Mouse (Mus musculus) ES-Bruce4 (cell line): ENCODE measurements at regions not wholly inside any gene's neighbourhood (a gene's known extent, or its start where the extent isn't known, plus 50 kb on each side); places are given as distances from the start of the nearest gene placed in this dataset.
"Not testable (repeated sequence)": the region's sequence is repeated elsewhere in the genome, so short reads cannot be mapped to it uniquely, and the experiment has no call there.

Experiments used
- H3K27ac ChIP-seq: 2 replicates; pipeline ENCODE4 v1.5.1; 2012; ENCODE audit warnings: low read length, inconsistent platforms; ENCODE audit not compliant: insufficient read depth
- H3K27me3 ChIP-seq: 2 replicates; pipeline ENCODE4 v1.6.1; 2012; ENCODE audit warnings: mild to moderate bottlenecking, low read length, inconsistent platforms; ENCODE audit not compliant: control insufficient read depth, poor library complexity, insufficient read depth, severe bottlenecking
- H3K36me3 ChIP-seq: 2 replicates; pipeline ENCODE4 v1.6.1; 2012; ENCODE audit warnings: inconsistent platforms, mild to moderate bottlenecking, low read length, moderate library complexity; ENCODE audit not compliant: control insufficient read depth, poor library complexity, insufficient read depth, severe bottlenecking
- H3K4me1 ChIP-seq: one replicate; pipeline ENCODE4 v1.8.1; 2011; ENCODE audit warnings: low read length; ENCODE audit not compliant: control insufficient read depth, insufficient read depth
- H3K4me3 ChIP-seq: 2 replicates; pipeline ENCODE4 v1.5.1; 2011; ENCODE audit warnings: low read depth, mild to moderate bottlenecking, low read length
- H3K9ac ChIP-seq: 2 replicates; pipeline ENCODE4 v1.6.1; 2012; ENCODE audit warnings: low read depth, mild to moderate bottlenecking, inconsistent platforms; ENCODE audit not compliant: poor library complexity, severe bottlenecking
- H3K9me3 ChIP-seq: replicated peaks from 2 replicates; pipeline ENCODE4 v1.6.1; 2012; ENCODE audit warnings: mild to moderate bottlenecking, low read length, inconsistent platforms; ENCODE audit not compliant: control insufficient read depth, poor library complexity, insufficient read depth, severe bottlenecking
- CTCF ChIP-seq: IDR thresholded peaks from one replicate; pipeline ENCODE4 v1.8.1; 2011; ENCODE audit warnings: low read depth, low read length
- EP300 ChIP-seq: IDR thresholded peaks from 2 replicates; pipeline ENCODE4 v1.6.1; 2011; ENCODE audit warnings: low read depth, low read length; ENCODE audit not compliant: insufficient read depth
- POLR2A ChIP-seq: IDR thresholded peaks from one replicate; pipeline ENCODE4 v1.8.1; 2011; ENCODE audit warnings: low read length; ENCODE audit not compliant: insufficient read depth

DNA sequence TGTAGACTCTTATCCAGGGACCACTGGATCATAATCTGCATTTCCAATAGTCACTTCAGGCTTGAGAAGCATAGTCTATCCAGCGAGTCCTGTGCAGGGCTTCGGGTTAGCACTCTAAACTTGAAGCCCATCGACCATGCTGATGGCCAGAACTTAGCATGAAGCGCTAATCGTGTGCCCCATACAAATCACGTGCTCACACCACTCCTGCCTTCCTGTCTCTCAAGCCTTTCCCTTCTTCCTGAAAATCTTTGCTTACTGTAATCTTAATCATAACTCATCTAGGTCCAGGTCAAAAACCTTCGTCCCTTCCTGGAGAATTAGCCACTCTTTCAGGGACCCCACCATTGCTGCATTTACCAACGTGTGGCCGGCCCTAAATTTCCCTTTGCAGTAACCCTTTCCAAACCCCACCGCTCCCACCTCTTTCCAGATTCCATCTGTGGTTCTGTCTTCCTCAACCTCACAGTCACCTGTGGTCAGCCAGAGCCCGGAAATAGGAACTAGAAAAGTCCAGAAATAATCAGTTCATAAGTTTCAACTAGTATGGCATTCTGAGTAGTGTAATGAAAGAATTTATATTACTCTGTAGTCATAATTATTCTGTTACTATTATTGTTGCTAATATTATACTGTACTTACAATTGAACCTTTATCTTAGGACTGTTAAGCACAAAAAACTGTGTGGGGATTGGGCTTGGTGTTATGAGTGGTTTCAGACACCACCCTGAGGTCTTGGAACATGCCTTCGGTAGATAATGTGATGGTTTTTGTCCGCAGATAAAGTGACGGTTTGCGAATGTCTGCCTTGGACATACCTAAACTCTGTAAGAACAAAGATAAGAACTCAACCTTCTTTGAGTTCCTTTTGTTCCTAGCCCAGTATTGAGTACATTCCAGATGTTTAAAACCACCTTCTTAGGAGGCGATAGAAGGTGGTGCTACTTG is 57.3 kb upstream of the Slc1a3 start:
- Histone ChIP-seq H3K36me3 (no peaks in the 10 kb centered on the region), H3K4me3 (no peak overlapping the region), H3K27me3 (no peaks in the 10 kb centered on the region), H3K27ac (no peak overlapping the region), H3K9ac (no peak overlapping the region), H3K9me3 (peaks cover 5% of the 10 kb centered on the region; the same call in 1 of the 2 replicates), H3K4me1 (no peaks in the 10 kb centered on the region)
- no peak for TF ChIP-seq EP300
- no peak for TF ChIP-seq CTCF
- TF ChIP-seq POLR2A = no peak

DNA sequence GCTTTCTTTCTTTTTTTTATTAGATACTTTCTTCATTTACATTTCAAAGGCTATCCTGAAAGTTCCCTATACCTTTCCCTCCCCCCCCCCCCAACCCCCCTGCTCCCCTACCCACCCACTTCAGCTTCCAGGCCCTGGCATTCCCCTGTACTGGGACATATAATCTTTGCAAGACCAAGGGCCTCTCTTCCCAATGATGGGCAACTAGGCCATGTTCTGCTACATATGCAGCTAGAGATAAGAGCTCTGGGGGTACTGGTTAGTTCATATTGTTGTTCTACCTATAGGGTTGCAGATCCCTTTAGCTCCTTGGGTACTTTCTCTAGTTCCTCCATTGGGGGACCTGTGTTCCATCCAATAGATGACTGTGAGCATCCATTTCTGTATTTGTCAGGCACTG is 55.6 kb upstream of the Slc1a3 start:
- not testable (repeated sequence) for H3K27me3 ChIP-seq, H3K4me3 ChIP-seq, H3K4me1 ChIP-seq, H3K36me3 ChIP-seq, H3K9me3 ChIP-seq, H3K9ac ChIP-seq, H3K27ac ChIP-seq

DNA sequence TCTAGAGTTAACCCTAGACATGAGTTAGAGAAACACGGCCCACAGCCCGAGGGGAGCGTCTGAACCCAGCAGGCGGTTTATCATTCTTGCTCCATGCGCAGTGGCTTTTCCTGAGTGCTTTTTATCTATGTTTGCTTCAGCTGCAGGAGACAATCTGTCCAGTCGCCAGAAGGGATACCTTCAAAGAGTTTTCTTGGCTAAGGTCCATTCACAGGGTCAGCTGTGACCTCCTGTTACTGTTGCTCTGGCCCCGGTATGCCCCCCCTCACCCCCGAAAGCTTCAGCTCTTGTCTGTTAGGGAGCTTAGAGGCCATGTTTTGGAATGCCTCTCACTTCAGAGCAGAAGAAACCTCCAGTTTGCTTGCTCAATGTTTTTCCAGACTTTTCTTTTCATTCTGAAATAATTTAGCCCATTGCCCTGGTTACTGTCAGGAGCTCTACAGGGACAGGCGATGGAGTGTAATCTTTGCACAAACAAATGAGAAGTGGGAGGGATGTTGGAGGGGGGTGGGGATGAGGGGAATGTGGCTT is 51.2 kb upstream of the Slc1a3 start:
- no peak overlapping the region for H3K4me3 ChIP-seq
- H3K36me3 ChIP-seq = no peaks in the 10 kb centered on the region
- no peak overlapping the region for H3K27ac ChIP-seq
- H3K9me3 ChIP-seq = peaks cover 5% of the 10 kb centered on the region; the same call in 1 of the 2 replicates
- TF ChIP-seq CTCF = no peak
- TF ChIP-seq POLR2A = no peak
- no peak for TF ChIP-seq EP300
- H3K4me1 ChIP-seq = no peaks in the 10 kb centered on the region
- no peaks in the 10 kb centered on the region for H3K27me3 ChIP-seq
- no peak overlapping the region for H3K9ac ChIP-seq

DNA sequence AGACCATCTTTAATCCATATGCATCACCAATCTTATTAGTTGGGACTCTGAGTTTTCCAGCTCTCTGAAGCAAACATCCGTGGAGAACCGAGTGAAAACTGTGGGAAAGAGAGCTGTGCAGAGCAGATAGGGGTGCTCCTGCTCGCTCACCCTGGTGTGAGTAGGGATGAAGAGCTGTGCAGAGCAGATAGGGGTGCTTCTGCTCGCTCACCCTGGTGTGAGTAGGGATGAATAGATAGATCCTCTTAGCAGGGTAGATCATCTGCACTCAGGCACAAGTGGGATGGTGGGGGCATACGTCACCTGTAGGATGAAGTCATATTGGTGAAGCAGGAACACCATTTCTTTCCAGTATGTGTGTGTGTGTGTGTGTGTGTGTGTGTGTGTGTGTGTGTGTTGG is 50.6 kb upstream of the Slc1a3 start:
- H3K9me3 ChIP-seq = peaks cover 5% of the 10 kb centered on the region; the same call in 1 of the 2 replicates
- no peak overlapping the region for H3K9ac ChIP-seq
- H3K27ac ChIP-seq = no peak overlapping the region
- no peak for TF ChIP-seq EP300
- TF ChIP-seq CTCF = no peak
- TF ChIP-seq POLR2A = no peak
- H3K27me3 ChIP-seq = no peaks in the 10 kb centered on the region
- no peaks in the 10 kb centered on the region for H3K36me3 ChIP-seq
- no peaks in the 10 kb centered on the region for H3K4me1 ChIP-seq
- no peak overlapping the region for H3K4me3 ChIP-seq
